Mouse (Mus musculus): ENCODE results near the gene Avp.
"Not testable (repeated sequence)": the region's sequence is repeated elsewhere in the genome, so short reads cannot be mapped to it uniquely, and the experiment has no call there.

Avp gene

GRCm38 (mm10) chr2:130582552-130582951 is at the start of gene Avp:
Gene Avp, minus strand, starts transcription at chr2:130582554.
- CTCF ChIA-PET = no interaction called here

GRCm38 (mm10) chr2:130629839-130630203 is 47.5 kb upstream of the Avp start, which contains the start of the genes Fastkd5 and Ubox5:
Gene Fastkd5, minus strand, starts transcription at chr2:130630027.
Gene Ubox5, minus strand, starts transcription at chr2:130630038.
- CTCF ChIA-PET = no interaction called here

GRCm38 (mm10) chr2:130629080-130629838 is 46.9 kb upstream of the Avp start:
- CTCF ChIA-PET = no interaction called here

GRCm38 (mm10) chr2:130628424-130628823 is 46.1 kb upstream of the Avp start:
- CTCF ChIA-PET = no interaction called here

- CTCF ChIA-PET = interaction anchor here (1.0 kb wide), 1 partner anchor 30 kb away, joined by 3 read pairs; no protein-coding TSS in a partner anchor
These were observed 36.6 kb upstream of the Avp start for GRCm38 (mm10) chr2:130618972-130619371.

GRCm38 (mm10) chr2:130613091-130613490 is 30.7 kb upstream of the Avp start:
- CTCF ChIA-PET = no interaction called here

- CTCF ChIA-PET = no interaction called here
These were observed 19.8 kb upstream of the Avp start for GRCm38 (mm10) chr2:130602195-130602594.

- CTCF ChIA-PET = no interaction called here
These were observed 16.0 kb upstream of the Avp start for GRCm38 (mm10) chr2:130598399-130598798.

- CTCF ChIA-PET = interaction anchor here (1.0 kb wide), 1 partner anchor 209 kb away, joined by 3 read pairs; no protein-coding TSS in a partner anchor
These were observed 15.3 kb upstream of the Avp start for GRCm38 (mm10) chr2:130597601-130598010.

- CTCF ChIA-PET = no interaction called here
These were observed 13.2 kb upstream of the Avp start for GRCm38 (mm10) chr2:130595596-130595995.

GRCm38 (mm10) chr2:130591016-130591415 is 8.7 kb upstream of the Avp start:
- CTCF ChIA-PET = no interaction called here

- CTCF ChIA-PET = no interaction called here
These were observed 7.4 kb upstream of the Avp start for GRCm38 (mm10) chr2:130589761-130590160.

GRCm38 (mm10) chr2:130589157-130589556 is 6.8 kb upstream of the Avp start:
- CTCF ChIA-PET = no interaction called here

- CTCF ChIA-PET = no interaction called here
These were observed 6.0 kb upstream of the Avp start for GRCm38 (mm10) chr2:130588373-130588772.

GRCm38 (mm10) chr2:130586016-130586415 is 3.7 kb upstream of the Avp start:
- CTCF ChIA-PET = no interaction called here

GRCm38 (mm10) chr2:130583902-130584560 is 1.7 kb upstream of the Avp start:
- CTCF ChIA-PET = no interaction called here

GRCm38 (mm10) chr2:130581201-130581600 is 1.2 kb downstream of the Avp start:
- CTCF ChIA-PET = interaction anchor here (0.7 kb wide), 1 partner anchor 187 kb away, joined by 3 read pairs; no protein-coding TSS in a partner anchor

- CTCF ChIA-PET = no interaction called here
These were observed 2.6 kb downstream of the Avp start for GRCm38 (mm10) chr2:130579791-130580190.

GRCm38 (mm10) chr2:130578148-130578547 is 4.2 kb downstream of the Avp start:
- CTCF ChIA-PET = interaction anchor here (0.7 kb wide), 1 partner anchor 91 kb away, joined by 3 read pairs; no protein-coding TSS in a partner anchor

GRCm38 (mm10) chr2:130577632-130578031 is 4.7 kb downstream of the Avp start:
- CTCF ChIA-PET = interaction anchor here (0.7 kb wide), 1 partner anchor 1668 kb away, joined by 8 read pairs; no protein-coding TSS in a partner anchor

- CTCF ChIA-PET = interaction anchor here (0.6 to 0.7 kb wide), 2 partner anchors 285 to 1669 kb away, joined by 3 to 8 read pairs; no protein-coding TSS in a partner anchor
These were observed 5.3 kb downstream of the Avp start for GRCm38 (mm10) chr2:130577021-130577420.

- CTCF ChIA-PET = not testable (repeated sequence)
These were observed 5.8 kb downstream of the Avp start for GRCm38 (mm10) chr2:130576564-130576963.

- CTCF ChIA-PET = interaction anchor here (0.6 kb wide), 1 partner anchor 896 kb away, joined by 3 read pairs; no protein-coding TSS in a partner anchor
These were observed 6.5 kb downstream of the Avp start, which contains the start of gene Oxt for GRCm38 (mm10) chr2:130575873-130576272. Gene Oxt, plus strand, starts transcription at chr2:130576173.

All from spleen, embryonic (tissue).